Mouse (Mus musculus): ENCODE measurements around the gene Bglap2. TPM values are rescaled to one million over a fixed set of nuclear protein-coding genes. Genes with fewer than 3 reads are reported as not detected.

Bglap2 gene
- polyA plus RNA-seq, 1 experiment from 2014 or later = not detected

DNA sequence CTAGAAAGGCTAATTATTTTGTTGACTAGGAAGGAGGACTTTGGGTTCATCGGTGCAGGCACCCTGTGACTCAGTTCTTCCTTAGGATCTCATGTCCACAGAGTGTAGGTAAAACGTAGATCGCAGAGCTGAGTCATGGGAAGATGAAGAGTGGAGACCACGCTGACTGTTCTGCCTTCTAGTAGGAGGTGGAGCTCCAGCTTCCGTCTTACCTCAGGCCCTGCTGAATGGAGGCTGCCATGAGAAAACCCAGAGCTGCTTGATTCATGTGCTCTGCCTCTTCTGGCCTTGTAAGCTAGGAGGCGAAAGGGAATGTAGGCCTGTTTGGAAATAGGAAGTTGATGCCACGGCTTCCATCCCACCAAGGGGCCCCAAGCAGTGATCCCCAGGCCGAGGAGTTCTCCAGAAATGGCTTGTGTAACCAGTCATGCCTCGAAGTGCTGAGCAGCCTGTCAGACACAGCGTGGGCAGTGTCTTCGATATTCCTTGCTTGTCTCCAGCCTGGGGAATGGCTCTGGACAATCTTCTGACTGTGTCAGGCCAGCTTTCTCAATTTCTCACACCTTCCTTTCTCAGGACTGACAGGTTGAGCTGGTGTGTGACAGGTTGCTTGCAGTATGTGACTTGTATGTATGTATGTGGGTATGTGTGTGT, 41.0 kb downstream of the Bglap2 start:
- Histone ChIP-seq H3K36me3 (ENCODE audit: inconsistent target) (peaks cover 9% of the 10 kb centered on the region), H3K27ac (peak overlapping the region; percentile 78), H3K79me2 (ENCODE audit: inconsistent target) (peaks cover 51% of the 10 kb centered on the region), H3K4me3 (ENCODE audit: inconsistent target) (peak overlapping the region; percentile 91)
- WGBS (ENCODE audit: missing documents) = 3% methylated on average over 11 of the region's 11 CpGs

DNA sequence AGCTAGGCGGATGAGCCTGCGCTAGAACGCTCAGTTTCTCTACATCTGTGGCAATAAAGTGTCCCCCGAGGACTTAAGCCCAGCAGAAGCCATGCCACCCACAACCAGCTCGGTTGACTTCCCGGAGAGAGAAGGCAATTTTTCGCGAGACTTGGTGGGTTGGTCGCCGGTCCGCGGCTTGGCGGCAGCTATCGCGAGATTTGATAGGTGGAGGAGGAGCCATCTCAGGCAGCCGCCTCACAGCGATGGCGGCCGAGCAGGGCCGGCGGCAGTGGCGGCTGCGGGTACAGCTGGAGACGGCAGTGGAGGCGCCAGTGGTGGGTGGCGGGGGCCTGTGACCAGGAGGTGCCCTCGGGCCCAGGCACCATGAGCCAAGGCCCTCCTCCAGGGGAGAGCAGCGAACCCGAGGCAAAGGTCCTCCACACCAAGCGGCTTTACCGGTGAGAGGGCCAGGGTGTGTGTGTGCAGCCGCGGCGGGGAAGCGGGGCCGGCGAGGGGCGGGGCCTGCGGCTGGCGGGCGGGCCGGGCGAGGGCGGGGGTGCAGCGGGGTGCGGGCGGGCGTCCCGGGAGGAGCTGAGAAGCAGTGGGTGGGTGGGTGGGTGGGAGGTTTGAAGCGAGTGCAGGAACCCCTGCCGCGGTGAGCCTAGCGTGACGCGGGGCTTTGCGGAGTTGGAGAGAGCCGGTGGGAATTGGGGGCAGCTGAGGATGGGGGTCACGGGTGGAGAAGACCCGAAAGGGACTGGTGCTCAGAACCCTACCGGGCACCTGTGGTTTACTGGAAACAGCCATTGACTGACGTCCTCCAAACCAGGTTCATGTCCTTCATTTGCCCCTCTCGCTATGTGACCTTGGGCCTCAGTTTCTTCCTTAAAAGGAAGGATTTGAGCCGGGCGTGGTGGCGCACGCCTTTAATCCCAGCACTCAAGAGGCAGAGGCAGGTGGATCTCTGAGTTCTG, 42.2 kb downstream of the Bglap2 start, which contains the start of the genes Tmem79 and Smg5:
Gene Tmem79 (minus strand): TSS at position 91 of the 956 bp plus-strand sequence.
Gene Smg5 (plus strand): TSS at position 203 of the 956 bp plus-strand sequence.
- H3K4me3 ChIP-seq (ENCODE audit: inconsistent target) = peak within 1 kb of the TSS; percentile 91
- H3K27ac ChIP-seq = peak within 1 kb of the TSS; percentile 89
- H3K79me2 ChIP-seq (ENCODE audit: inconsistent target) = peaks cover 42% of the 10 kb centered on the region
- 3% methylated on average over 66 of the region's 66 CpGs for WGBS (ENCODE audit: missing documents)
- H3K36me3 ChIP-seq (ENCODE audit: inconsistent target) = no peaks in the 10 kb centered on the region

DNA sequence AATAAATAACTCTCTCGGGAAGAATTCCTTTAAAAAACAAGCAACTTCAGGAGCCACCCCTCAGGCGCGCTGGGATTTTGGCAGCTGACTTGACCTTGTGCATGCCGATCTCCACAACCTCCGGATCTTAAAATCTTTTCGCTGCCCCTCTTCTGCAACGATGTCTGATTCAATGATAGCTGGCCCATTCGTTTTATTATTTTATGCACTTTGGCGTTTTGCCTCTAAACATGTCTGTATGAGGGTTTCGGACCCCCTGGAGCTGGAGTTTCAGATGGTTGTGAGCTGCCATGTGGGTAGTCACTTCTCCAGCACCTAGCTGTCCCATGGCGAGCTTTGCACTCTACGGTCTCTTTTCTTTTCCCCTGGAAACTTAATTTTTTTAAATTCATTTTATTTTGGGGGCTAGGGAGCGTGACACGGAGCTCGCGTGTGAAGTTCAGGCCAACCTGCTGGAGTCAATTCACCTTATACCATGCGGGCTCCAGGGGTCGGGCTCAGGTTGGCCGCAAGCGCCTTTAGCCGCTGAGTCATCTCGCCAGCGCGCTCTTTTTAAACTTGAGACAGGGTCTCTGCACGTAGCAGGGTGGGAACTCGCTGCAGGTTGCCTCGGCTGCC, 43.0 kb downstream of the Bglap2 start:
- peaks cover 34% of the 10 kb centered on the region for H3K79me2 ChIP-seq (ENCODE audit: inconsistent target)
- H3K36me3 ChIP-seq (ENCODE audit: inconsistent target) = no peaks in the 10 kb centered on the region
- WGBS (ENCODE audit: missing documents) = under 1% methylated on average over 27 of the region's 27 CpGs
- H3K4me3 ChIP-seq (ENCODE audit: inconsistent target) = peak overlapping the region; percentile 91
- peak overlapping the region; percentile 89 for H3K27ac ChIP-seq

DNA sequence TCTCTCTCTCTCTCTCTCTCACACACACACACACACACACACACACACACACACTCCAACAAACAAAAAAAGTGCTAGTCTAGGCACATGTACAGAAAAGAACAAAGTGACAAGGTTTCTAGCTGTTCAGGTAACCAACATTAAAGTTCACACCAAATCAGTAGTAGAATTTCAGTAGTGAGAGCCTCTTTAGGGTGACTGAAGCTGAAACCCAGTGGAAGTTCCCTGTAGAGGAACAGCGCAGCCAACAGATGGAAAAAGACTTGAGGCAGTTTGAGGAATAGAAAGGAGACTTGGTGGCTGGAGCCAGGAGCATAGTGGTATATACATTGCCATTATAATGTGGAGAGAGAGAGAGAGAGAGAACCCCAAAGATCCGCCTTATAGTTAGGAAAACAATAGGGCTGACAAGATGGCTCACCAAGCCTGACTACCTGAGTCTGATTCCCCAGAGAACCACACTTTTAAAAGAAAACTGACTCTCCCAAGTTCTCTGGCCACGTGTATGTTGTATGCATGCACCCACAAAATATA, 43.5 kb downstream of the Bglap2 start:
- H3K79me2 ChIP-seq (ENCODE audit: inconsistent target) = peaks cover 29% of the 10 kb centered on the region
- H3K4me3 ChIP-seq (ENCODE audit: inconsistent target) = peak overlapping the region; percentile 91
- H3K36me3 ChIP-seq (ENCODE audit: inconsistent target) = no peaks in the 10 kb centered on the region
- WGBS (ENCODE audit: missing documents) = 12% methylated on average over 3 of the region's 3 CpGs
- H3K27ac ChIP-seq = peak overlapping the region; percentile 89

DNA sequence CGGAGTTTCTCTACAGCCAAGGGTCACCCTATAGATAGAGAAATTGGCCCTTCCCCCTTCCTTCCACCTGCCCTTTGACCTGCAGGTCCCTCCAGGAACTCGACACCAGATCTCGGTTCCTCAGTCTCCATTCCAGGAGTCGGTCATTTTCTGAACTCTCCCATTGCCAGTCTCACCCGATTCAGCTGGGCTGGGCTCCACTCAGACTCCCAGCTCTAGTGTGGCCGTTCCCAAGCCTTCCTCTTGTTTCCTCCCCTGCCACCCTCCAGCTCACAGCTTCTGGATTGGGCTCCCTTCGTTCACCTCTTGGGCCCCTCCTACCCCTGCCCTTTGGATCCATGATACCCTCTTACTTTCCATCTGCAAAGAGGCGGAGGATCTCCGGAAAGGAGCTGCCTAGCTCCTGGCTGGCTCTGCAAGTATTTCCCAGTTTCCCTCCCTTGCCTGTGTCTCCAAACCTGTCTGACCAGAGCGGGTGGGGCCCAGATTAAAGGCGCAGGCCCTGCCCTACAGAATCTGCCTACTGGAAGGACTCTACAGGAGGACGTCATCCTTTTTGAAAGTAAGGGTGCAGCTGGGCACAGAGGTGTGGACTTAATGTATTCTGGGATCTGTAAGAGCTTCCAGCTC, 44.4 kb downstream of the Bglap2 start:
- no peak overlapping the region for H3K27ac ChIP-seq
- WGBS (ENCODE audit: missing documents) = 92% methylated on average over 12 of the region's 12 CpGs

DNA sequence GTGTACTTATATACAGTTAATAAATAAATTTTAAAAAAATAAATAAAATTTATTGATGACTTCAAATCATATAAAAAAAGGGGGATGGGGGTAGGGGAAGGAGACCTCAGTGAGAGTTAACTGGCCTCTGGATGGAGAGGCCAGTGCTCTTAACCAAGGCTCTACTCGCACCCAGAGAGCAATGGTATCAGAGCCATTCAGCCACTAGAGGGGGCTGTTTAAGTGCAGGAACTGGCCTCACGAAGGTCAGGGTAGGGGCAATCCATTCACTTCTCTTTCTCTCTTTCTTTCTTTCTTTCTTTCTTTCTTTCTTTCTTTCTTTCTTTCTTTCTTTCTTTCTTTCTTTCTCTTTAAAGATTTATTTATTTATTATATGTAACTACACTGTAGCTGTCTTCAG, 47.2 kb downstream of the Bglap2 start:
- peaks cover 25% of the 10 kb centered on the region for H3K36me3 ChIP-seq (ENCODE audit: inconsistent target)
- H3K4me3 ChIP-seq (ENCODE audit: inconsistent target) = no peak overlapping the region
- 13% methylated on average over 2 of the region's 2 CpGs for WGBS (ENCODE audit: missing documents)
- H3K79me2 ChIP-seq (ENCODE audit: inconsistent target) = peaks cover 23% of the 10 kb centered on the region
- H3K27ac ChIP-seq = no peak overlapping the region

More for the DNA sequence above, 44.4 kb downstream of the Bglap2 start:
- H3K79me2 ChIP-seq (ENCODE audit: inconsistent target) = peaks cover 20% of the 10 kb centered on the region
- peaks cover 6% of the 10 kb centered on the region for H3K36me3 ChIP-seq (ENCODE audit: inconsistent target)
- H3K4me3 ChIP-seq (ENCODE audit: inconsistent target) = no peak overlapping the region

DNA sequence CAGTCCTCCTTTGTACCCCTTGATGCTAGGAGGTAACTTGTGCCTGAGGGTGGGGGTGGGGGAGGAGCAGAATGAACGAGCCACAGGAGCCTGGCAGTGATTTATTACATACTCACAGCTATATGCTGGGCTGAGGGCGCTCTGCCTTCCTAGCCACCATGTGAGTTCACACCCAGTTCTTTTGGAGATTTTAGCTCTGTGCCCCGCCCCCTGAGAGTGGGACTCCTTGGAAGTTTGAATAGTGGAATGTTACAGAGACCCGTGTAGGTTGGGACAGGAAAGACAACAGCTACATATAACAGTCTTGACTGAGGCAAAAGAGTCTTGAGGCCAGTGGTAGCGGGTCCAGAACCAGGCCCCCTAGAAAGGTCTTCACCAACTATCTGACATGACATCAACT, 49.5 kb downstream of the Bglap2 start:
- Histone ChIP-seq H3K79me2 (ENCODE audit: inconsistent target) (peaks cover 39% of the 10 kb centered on the region), H3K4me3 (ENCODE audit: inconsistent target) (no peak overlapping the region), H3K36me3 (ENCODE audit: inconsistent target) (peaks cover 25% of the 10 kb centered on the region), H3K27ac (no peak overlapping the region)
- 84% methylated on average over 5 of the region's 5 CpGs for WGBS (ENCODE audit: missing documents)

Other genes starting within 250 kb of the Bglap2 start
- gene Mef2d, start 236.3 kb downstream of the Bglap2 start, polyA plus RNA-seq (2018) = 37.8 to 68.1 TPM (median 46.3 TPM) in 3 replicates
- not detected in 3 replicates for gene Rhbg, start 124.0 kb downstream of the Bglap2 start, polyA plus RNA-seq (2018)
- not detected in 3 replicates for gene Gm38392, start 91.5 kb downstream of the Bglap2 start, polyA plus RNA-seq (2018)
- gene Tsacc, start 81.7 kb downstream of the Bglap2 start, polyA plus RNA-seq (2018) = 2.0 to 2.8 TPM (median 2.1 TPM) in 3 replicates
- 72.7 to 217 TPM (median 87.3 TPM) in 3 replicates for gene Cct3, start 81.6 kb downstream of the Bglap2 start, polyA plus RNA-seq (2018)
- gene Glmp, start 53.7 kb downstream of the Bglap2 start, polyA plus RNA-seq (2018) = 347 to 461 TPM (median 393 TPM) in 3 replicates
- 0.13 to 0.59 TPM (median 0.42 TPM) in 3 replicates for gene Tmem79, start 42.6 kb downstream of the Bglap2 start, polyA plus RNA-seq (2018)
- gene Smg5, start 42.4 kb downstream of the Bglap2 start, polyA plus RNA-seq (2018) = 14.9 to 23.8 TPM (median 23.6 TPM) in 3 replicates
- gene Paqr6, start 14.1 kb downstream of the Bglap2 start, polyA plus RNA-seq (2018) = not detected in 3 replicates
- not detected in 3 replicates for gene Bglap3, start 6.0 kb downstream of the Bglap2 start, polyA plus RNA-seq (2018)
- gene Bglap, start 5.8 kb upstream of the Bglap2 start, polyA plus RNA-seq (2018) = not detected in 3 replicates
- 20.9 to 38.7 TPM (median 26.5 TPM) in 3 replicates for gene Pmf1, start 31.6 kb upstream of the Bglap2 start, polyA plus RNA-seq (2018)
- gene Slc25a44, start 46.4 kb upstream of the Bglap2 start, polyA plus RNA-seq (2018) = 23.0 to 38.3 TPM (median 30.3 TPM) in 3 replicates
- 7.3 to 33.5 TPM (median 7.7 TPM) in 3 replicates for gene Sema4a, start 82.5 kb upstream of the Bglap2 start, polyA plus RNA-seq (2018)
- 96.7 to 217 TPM (median 105 TPM) in 3 replicates for gene Lmna, start 131.3 kb upstream of the Bglap2 start, polyA plus RNA-seq (2018)
- 0.08 to 0.10 TPM (median 0.10 TPM) in 3 replicates for gene Mex3a, start 153.7 kb upstream of the Bglap2 start, polyA plus RNA-seq (2018)
- not detected in 3 replicates for gene Rab25, start 169.6 kb upstream of the Bglap2 start, polyA plus RNA-seq (2018)
- gene Lamtor2, start 174.4 kb upstream of the Bglap2 start, polyA plus RNA-seq (2018) = 164 to 206 TPM (median 186 TPM) in 3 replicates
- gene Ubqln4, start 175.1 kb upstream of the Bglap2 start, polyA plus RNA-seq (2018) = 26.3 to 31.7 TPM (median 26.5 TPM) in 3 replicates
- gene Ssr2, start 197.2 kb upstream of the Bglap2 start, polyA plus RNA-seq (2018) = 108 to 122 TPM (median 113 TPM) in 3 replicates
- 83.0 to 111 TPM (median 86.2 TPM) in 3 replicates for gene Arhgef2, start 227.3 kb upstream of the Bglap2 start, polyA plus RNA-seq (2018)